Mouse (Mus musculus) cerebellum, postnatal 14 days (tissue): ENCODE measurements around the gene Adamts16.

Experiments
- DNase-seq, 2 experiments: peaks; one replicate each; pipeline ENCODE4 v3.0.0; 2021; ENCODE audit warnings: mixed read lengths in 2 of 2

Adamts16 gene

GRCm38 (mm10) chr13:70707158-70707854 lies 134.3 kb downstream of the Adamts16 start:
- DNase-seq: no peak

- DNase-seq: no peak
Observed at GRCm38 (mm10) chr13:70702904-70703303, 138.7 kb downstream of the Adamts16 start.

DNA sequence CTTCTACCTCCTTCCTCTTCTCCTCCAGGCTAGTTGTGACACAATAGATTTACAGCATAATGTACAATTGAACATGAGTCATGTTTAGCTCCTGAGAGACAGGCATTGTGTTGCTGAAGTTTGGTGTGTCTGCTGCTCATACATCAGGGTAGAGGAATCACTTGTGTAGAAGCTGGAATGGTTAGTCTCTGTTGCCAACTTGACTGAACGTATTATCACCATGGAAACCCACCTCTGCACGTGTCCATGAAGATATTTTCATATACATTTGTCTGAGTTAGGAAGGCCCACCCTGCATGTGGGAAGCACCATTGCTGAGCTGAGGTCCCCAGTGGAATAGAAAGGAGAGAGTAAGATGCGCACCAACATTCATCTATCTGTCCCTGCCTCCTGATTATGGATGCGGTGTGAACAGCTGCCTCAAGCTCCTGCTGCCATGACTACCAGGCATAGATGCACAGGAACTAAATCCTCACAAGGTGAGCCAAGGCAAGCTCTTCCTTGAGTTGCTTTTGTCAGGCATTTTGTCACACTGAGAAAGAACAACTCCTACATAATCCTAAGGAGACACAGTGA lies 142.7 kb downstream of the Adamts16 start:
- DNase-seq: no peak

DNA sequence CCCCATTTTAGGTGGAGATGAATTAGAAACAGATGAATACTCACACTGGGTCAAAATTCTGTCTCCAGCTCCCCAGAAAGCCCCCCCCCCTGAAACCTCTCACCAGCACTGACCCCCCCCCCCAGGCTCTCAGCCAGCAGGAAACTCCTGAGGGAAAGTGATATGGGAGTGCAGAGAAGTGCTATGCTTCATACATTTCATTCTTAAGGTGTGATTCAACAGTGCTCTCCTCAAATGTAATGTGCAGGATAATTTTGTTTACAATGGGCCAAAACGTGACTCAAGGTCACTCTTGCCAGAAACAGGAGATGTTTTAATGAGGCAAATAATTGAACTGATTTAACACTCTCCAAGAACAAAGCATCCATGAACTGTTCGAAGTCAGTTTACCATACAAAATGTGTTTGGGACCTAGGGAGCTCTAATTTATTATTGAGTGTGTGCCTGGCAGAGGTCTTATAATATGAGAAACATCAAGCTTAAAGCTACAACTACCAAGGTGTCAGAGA lies 152.1 kb downstream of the Adamts16 start:
- DNase-seq: no peak

DNA sequence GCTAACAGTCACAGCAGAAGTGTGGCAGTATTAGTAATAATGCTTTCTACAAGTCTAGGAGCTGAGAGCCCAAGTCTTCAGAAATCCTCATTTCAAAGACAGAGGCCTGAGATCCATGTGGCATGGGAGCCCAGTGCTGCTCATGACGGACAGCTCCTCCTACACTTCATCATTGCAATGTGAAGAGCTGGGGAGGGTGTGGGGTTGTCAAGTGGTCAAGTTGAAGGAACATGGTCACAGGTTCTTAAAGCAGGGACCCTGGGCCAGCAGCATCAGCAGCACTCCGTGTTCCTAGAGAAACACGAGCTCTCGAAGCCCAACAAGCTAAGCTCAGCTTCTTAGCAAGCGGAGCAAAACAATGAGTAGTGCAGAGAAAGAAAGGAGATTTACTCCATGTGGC lies 155.8 kb downstream of the Adamts16 start:
- no peak for DNase-seq

GRCm38 (mm10) chr13:70684976-70685609 lies 156.5 kb downstream of the Adamts16 start:
- no peak for DNase-seq

GRCm38 (mm10) chr13:70681411-70682183 lies 160.0 kb downstream of the Adamts16 start:
- no peak for DNase-seq

GRCm38 (mm10) chr13:70680316-70680715 lies 161.3 kb downstream of the Adamts16 start:
- DNase-seq: no peak
